Mouse (Mus musculus) NIH3T3 (cell line): ENCODE data around the gene Cfap54.

Experiments
- DNase-seq: peaks from one replicate; pipeline ENCODE4 v3.0.0-alpha.2; 2012; ENCODE audit warnings: low read depth

Gene Cfap54

GRCm38 (mm10) chr10:92730339-92730738 lies 351.1 kb downstream of the Cfap54 start:
- DNase-seq = no peak

GRCm38 (mm10) chr10:92728723-92729122 lies 352.7 kb downstream of the Cfap54 start:
- no peak for DNase-seq
